Mouse (Mus musculus) cerebellum, adult 11-12 months (tissue): ENCODE data around the gene Henmt1.
A peak's percentile ranks its signal among the peaks of the same experiment; 100 is the strongest.

Experiments
- DNase-seq: peaks from one replicate; pipeline ENCODE4 v3.0.0; 2022

Gene Henmt1

GRCm38 (mm10) chr3:108940996-108941395 is 1.3 kb downstream of the Henmt1 start:
- DNase-seq, result no peak

- no peak for DNase-seq
Observed at GRCm38 (mm10) chr3:108957976-108958375, 18.3 kb downstream of the Henmt1 start.

- no peak for DNase-seq
Observed at GRCm38 (mm10) chr3:108959680-108960295, 20.1 kb downstream of the Henmt1 start.

- DNase-seq, result peak; percentile 23
Observed at GRCm38 (mm10) chr3:108961226-108961625, 21.6 kb downstream of the Henmt1 start.

GRCm38 (mm10) chr3:108961655-108962054 is 22.0 kb downstream of the Henmt1 start:
- no peak for DNase-seq

- no peak for DNase-seq
Observed at GRCm38 (mm10) chr3:108963278-108963677, 23.6 kb downstream of the Henmt1 start.

- DNase-seq, result no peak
Observed at GRCm38 (mm10) chr3:108963776-108964175, 24.1 kb downstream of the Henmt1 start.

GRCm38 (mm10) chr3:108964361-108965044 is 24.8 kb downstream of the Henmt1 start:
- DNase-seq, result no peak

- DNase-seq, result no peak
Observed at GRCm38 (mm10) chr3:108966051-108966450, 26.4 kb downstream of the Henmt1 start.

- DNase-seq, result no peak
Observed at GRCm38 (mm10) chr3:108973980-108974660, 34.4 kb downstream of the Henmt1 start.

GRCm38 (mm10) chr3:108974920-108975485 is 35.3 kb downstream of the Henmt1 start:
- DNase-seq, result peak; percentile 28

- no peak for DNase-seq
Observed at GRCm38 (mm10) chr3:108977340-108978030, 37.8 kb downstream of the Henmt1 start.

GRCm38 (mm10) chr3:108981946-108982345 is 42.3 kb downstream of the Henmt1 start:
- no peak for DNase-seq

- DNase-seq, result no peak
Observed at GRCm38 (mm10) chr3:108983989-108984388, 44.3 kb downstream of the Henmt1 start.

GRCm38 (mm10) chr3:108986534-108986933 is 46.9 kb downstream of the Henmt1 start:
- no peak for DNase-seq

- DNase-seq, result no peak
Observed at GRCm38 (mm10) chr3:108987009-108987659, 47.5 kb downstream of the Henmt1 start.

GRCm38 (mm10) chr3:108989971-108990548 is 50.4 kb downstream of the Henmt1 start:
- DNase-seq, result no peak

- DNase-seq, result no peak
Observed at GRCm38 (mm10) chr3:108994477-108994876, 54.8 kb downstream of the Henmt1 start.

- no peak for DNase-seq
Observed at GRCm38 (mm10) chr3:108995379-108995778, 55.7 kb downstream of the Henmt1 start.

GRCm38 (mm10) chr3:108997284-108997683 is 57.6 kb downstream of the Henmt1 start:
- no peak for DNase-seq

- DNase-seq, result no peak
Observed at GRCm38 (mm10) chr3:108997762-108998161, 58.1 kb downstream of the Henmt1 start.

GRCm38 (mm10) chr3:108999173-108999572 is 59.5 kb downstream of the Henmt1 start:
- DNase-seq, result no peak
